Mouse (Mus musculus): ENCODE results near the gene Vezt.

DNA sequence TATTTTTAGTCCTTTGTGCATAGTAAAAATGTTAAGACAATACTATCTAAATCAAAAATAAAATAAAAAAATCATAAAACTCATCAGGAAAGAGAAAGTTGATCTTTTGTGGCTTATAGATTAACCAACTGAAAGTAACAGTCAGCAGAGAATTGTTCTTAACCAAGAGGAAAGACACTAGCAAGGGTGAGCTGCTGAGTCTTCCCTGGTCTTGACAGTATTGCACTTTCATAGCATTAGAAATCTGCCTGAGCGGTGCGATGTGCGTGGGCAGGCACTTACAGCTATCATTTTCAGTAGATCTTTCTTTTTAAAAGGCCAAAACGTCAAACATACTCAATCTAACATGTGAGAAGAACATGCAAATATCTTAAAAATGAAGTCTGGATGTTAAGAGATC, 14.6 kb downstream of the Vezt start:
- TF ChIP-seq CTCF (conservative IDR thresholded peaks at IDR 0.05; ENCODE audit: low read length) (no peak), NANOG (IDR thresholded peaks at IDR 0.05; ENCODE audit: borderline replicate concordance, low read length) (no peak)

All from E14TG2a.4 (cell line).